In genomic region chr9:8042338-8043043, GRCm38 (mm10) we compare ENCODE assay signal across 8 mouse cellular contexts. TPM values are rescaled to one million over a fixed set of nuclear protein-coding genes. Genes with fewer than 3 reads are reported as not detected.
DNase-seq lines count a peak whose midpoint lies in the region; ATAC-seq and TF ChIP-seq lines count a peak whose summit lies in the region.

TSS of gene Cfap300 (minus strand) at chr9:8042823.

- H3K27me3 ChIP-seq in cerebellum, adult 2 months (ENCODE audit: control insufficient read depth, insufficient read depth, low read length): no peaks in the 10 kb centered on the region
- H3K27me3 ChIP-seq in forebrain, embryonic 16.5 days (replicated peaks; ENCODE audit: control insufficient read depth, insufficient read depth, low read length): no peaks in the 10 kb centered on the region
- H3K27me3 ChIP-seq in liver, postnatal 0 days (ENCODE audit: insufficient read depth, low read length): no peaks in the 10 kb centered on the region
- no peaks in the 10 kb centered on the region for H3K27me3 ChIP-seq in neural tube, embryonic 15.5 days (replicated peaks)

- ATAC-seq in forebrain, embryonic 16.5 days: peak; percentile 98
- peak; percentile 96 for ATAC-seq in liver, postnatal 0 days
- peak; percentile 98 for ATAC-seq in neural tube, embryonic 15.5 days (ENCODE audit: low FRiP score)

- H3K36me3 ChIP-seq in ES-E14 (ENCODE audit: control insufficient read depth, insufficient read depth, low read length, poor library complexity, severe bottlenecking): no peaks in the 10 kb centered on the region
- no peaks in the 10 kb centered on the region for H3K36me3 ChIP-seq in forebrain, embryonic 16.5 days (ENCODE audit: control insufficient read depth, insufficient read depth)
- no peaks in the 10 kb centered on the region for H3K36me3 ChIP-seq in liver, postnatal 0 days (replicated peaks; ENCODE audit: insufficient read depth, low read length)
- no peaks in the 10 kb centered on the region for H3K36me3 ChIP-seq in neural tube, embryonic 15.5 days

- under 1% methylated on average over 39 of the region's 39 CpGs for WGBS in cerebellum, adult 2 months
- under 1% methylated on average over 39 of the region's 39 CpGs for WGBS in forebrain, embryonic 16.5 days
- 1% methylated on average over 39 of the region's 39 CpGs for WGBS in liver, postnatal 0 days (ENCODE audit: insufficient replicate concordance)
- WGBS in neural tube, embryonic 15.5 days: 0% methylated on average over 37 of the region's 39 CpGs

- H3K9me3 ChIP-seq in ES-E14 (ENCODE audit: control insufficient read depth, insufficient read depth, low read depth, low read length): no peaks in the 10 kb centered on the region
- H3K9me3 ChIP-seq in forebrain, embryonic 16.5 days (ENCODE audit: control insufficient read depth, low read length): no peaks in the 10 kb centered on the region
- H3K9me3 ChIP-seq in liver, postnatal 0 days (ENCODE audit: low read length): no peaks in the 10 kb centered on the region
- H3K9me3 ChIP-seq in neural tube, embryonic 15.5 days (replicated peaks): no peaks in the 10 kb centered on the region

- TF ChIP-seq CTCF in cerebellum, adult 2 months (IDR thresholded peaks at IDR 0.05; ENCODE audit: borderline replicate concordance, insufficient read depth, low read depth, low read length): no peak
- no peak for TF ChIP-seq CTCF in liver, postnatal 0 days (IDR thresholded peaks at IDR 0.05; ENCODE audit: low read depth)

- in situ Hi-C loops in ES-E14 (cut with MboI; ENCODE audit: low sequenced_read_pairs in 2 of 2, unreplicated experiment in 2 of 2): no loop called here

- peak within 1 kb of the TSS; percentile 68 to 87 for H3K4me3 ChIP-seq in ES-E14 (ENCODE audit: insufficient read depth in 1 of 2, low read depth in 1 of 2, low read length in 2 of 2, poor library complexity in 1 of 2, severe bottlenecking in 1 of 2)
- peak within 1 kb of the TSS; percentile 90 for H3K4me3 ChIP-seq in cerebellum, adult 2 months (replicated peaks; ENCODE audit: insufficient read depth, low read depth, low read length)
- peak within 1 kb of the TSS; percentile 79 for H3K4me3 ChIP-seq in forebrain, embryonic 16.5 days (replicated peaks; ENCODE audit: low read length)
- H3K4me3 ChIP-seq in liver, postnatal 0 days (ENCODE audit: low read depth, low read length): peak within 1 kb of the TSS; percentile 70
- peak within 1 kb of the TSS; percentile 89 for H3K4me3 ChIP-seq in neural tube, embryonic 15.5 days (replicated peaks)

- intact Hi-C loops in heart, postnatal 25 days (cut with DNase I): loop anchor here (1.0 to 5.0 kb wide), 2 partner anchors 38 to 90 kb away; partner anchors contain the start of genes Cep126 and Yap1

- DNase-seq in ES-E14 (ENCODE audit: low read depth, low spot score): peak; percentile 99
- peak; percentile 96 to 98 for DNase-seq in cerebellum, adult 2 months
- DNase-seq in heart, postnatal 25 days (ENCODE audit: low spot score): peak; percentile 94
- peak; percentile 95 for DNase-seq in layer of hippocampus, adult 11-12 months (ENCODE audit: low spot score)
- peak; percentile 92 for DNase-seq in liver, postnatal 0 days
- DNase-seq in testis, postnatal 10 days (ENCODE audit: low spot score): peak; percentile 98

- peak; percentile 71; the same call in 1 of the 2 replicates for TF ChIP-seq POLR2A in cerebellum, adult 2 months (IDR thresholded peaks at IDR 0.05; ENCODE audit: borderline replicate concordance, insufficient read depth, low read length)

- peak within 1 kb of the TSS; percentile 65 for H3K4me2 ChIP-seq in forebrain, embryonic 16.5 days (ENCODE audit: low read length)
- peak within 1 kb of the TSS; percentile 88 for H3K4me2 ChIP-seq in liver, postnatal 0 days (ENCODE audit: low read depth, low read length)
- peak within 1 kb of the TSS; percentile 63 for H3K4me2 ChIP-seq in neural tube, embryonic 15.5 days

- peak within 1 kb of the TSS; percentile 28; the same call in 1 of the 2 replicates for H3K27ac ChIP-seq in ES-E14 (ENCODE audit: insufficient read depth, low read depth, low read length, poor library complexity, severe bottlenecking)
- peak within 1 kb of the TSS; percentile 44 for H3K27ac ChIP-seq in cerebellum, adult 2 months (ENCODE audit: insufficient read depth, low read length)
- H3K27ac ChIP-seq in forebrain, embryonic 16.5 days (ENCODE audit: low read length): peak within 1 kb of the TSS; percentile 78
- H3K27ac ChIP-seq in liver, postnatal 0 days (ENCODE audit: low read depth): 0 out of 2 replicates have a peak within 1 kb of the TSS, but pooled peaks have one; percentile 29
- peak within 1 kb of the TSS; percentile 94 for H3K27ac ChIP-seq in neural tube, embryonic 15.5 days (replicated peaks)

- no peak for TF ChIP-seq EP300 in liver, postnatal 0 days (IDR thresholded peaks at IDR 0.05; ENCODE audit: low read depth)

- H3K4me1 ChIP-seq in ES-E14 (ENCODE audit: control insufficient read depth in 2 of 2, insufficient read depth in 2 of 2, low read length in 2 of 2, poor library complexity in 1 of 2): peaks cover 0 to 4% of the 10 kb centered on the region in 2 experiments; a peak in 1 of 4 replicates
- no peaks in the 10 kb centered on the region for H3K4me1 ChIP-seq in cerebellum, adult 2 months (ENCODE audit: control insufficient read depth, insufficient read depth, low read length)
- peaks cover 7% of the 10 kb centered on the region for H3K4me1 ChIP-seq in forebrain, embryonic 16.5 days (replicated peaks; ENCODE audit: control insufficient read depth, insufficient read depth, low read length)
- H3K4me1 ChIP-seq in liver, postnatal 0 days (ENCODE audit: insufficient read depth): peaks cover 9% of the 10 kb centered on the region; the same call in 1 of the 2 replicates
- peaks cover 19% of the 10 kb centered on the region for H3K4me1 ChIP-seq in neural tube, embryonic 15.5 days

- H3K9ac ChIP-seq in ES-E14 (ENCODE audit: insufficient read depth, low read depth, low read length, poor library complexity, severe bottlenecking): peak within 1 kb of the TSS; percentile 81
- H3K9ac ChIP-seq in forebrain, embryonic 16.5 days (replicated peaks; ENCODE audit: low read depth, low read length): peak within 1 kb of the TSS; percentile 84
- H3K9ac ChIP-seq in liver, postnatal 0 days (replicated peaks): peak within 1 kb of the TSS; percentile 60
- peak within 1 kb of the TSS; percentile 86 for H3K9ac ChIP-seq in neural tube, embryonic 15.5 days (replicated peaks)

TF ChIP-seq in ES-E14, 5 proteins besides CTCF, POLR2A, EP300 and RAD21:
- TF ChIP-seq ZC3H11A (IDR thresholded peaks at IDR 0.05; ENCODE audit: borderline replicate concordance, low read depth, low read length): no peak
- no peak for TF ChIP-seq MAFK (IDR thresholded peaks at IDR 0.05; ENCODE audit: insufficient read depth, low read depth, low read length)
- TF ChIP-seq HCFC1 (IDR thresholded peaks at IDR 0.05; ENCODE audit: borderline replicate concordance, insufficient read depth, low read length): no peak
- TF ChIP-seq ZNF384 (IDR thresholded peaks at IDR 0.05; ENCODE audit: low read depth, low read length): no peak
- no peak for TF ChIP-seq CHD2 (IDR thresholded peaks at IDR 0.05; ENCODE audit: low read depth, low read length)
TF ChIP-seq in ES-E14: peak in this region for 0.

RNA-seq across cellular contexts. Expression of gene Cfap300, which starts in this region (rescaled TPM):
- 2.4 and 3.0 TPM in 2 replicates for total RNA-seq in ES-E14 (2012; rRNA removed)
- 4.9 and 5.1 TPM in 2 replicates for polyA plus RNA-seq in cerebellum, adult 2 months (2012; rRNA removed)
- polyA plus RNA-seq in forebrain, embryonic 16.5 days (2015; fragmentation: Nextera tagmentation; extraction: Ambion mirVana): 15.7 and 15.9 TPM in 2 replicates
- total RNA-seq in heart, postnatal 25 days (2021): 1 to 10 TPM in 1 of 2 experiments, under 1 TPM in 1; 0.73 to 1.2 TPM
- 0.58 and 0.90 TPM in 2 replicates for polyA plus RNA-seq in liver, postnatal 0 days (2015; fragmentation: Nextera tagmentation; extraction: Ambion mirVana)
- 13.9 and 14.6 TPM in 2 replicates for polyA plus RNA-seq in neural tube, embryonic 15.5 days (2015; fragmentation: Nextera tagmentation; extraction: Ambion mirVana)

Comparison
In these comparisons a context has a peak if more than half of its experiments do, and no peak if none do; other contexts are left out.
1. Peak in every context shown above with its lines: DNase-seq, ATAC-seq, H3K4me3 ChIP-seq and H3K27ac ChIP-seq.
2. Peak in DNase-seq, ATAC-seq, H3K4me3 ChIP-seq, H3K27ac ChIP-seq, H3K9ac ChIP-seq and H3K4me2 ChIP-seq in liver, postnatal 0 days; RNA of the gene not detected or under 1 TPM.
3. H3K27ac ChIP-seq: peak in every context shown above with its lines; median percentile 94 in neural tube, embryonic 15.5 days; 78 in forebrain, embryonic 16.5 days; 44 in cerebellum, adult 2 months; 29 in liver, postnatal 0 days; 28 in ES-E14.